Mouse (Mus musculus) common myeloid progenitor, adult 5-6 weeks (primary cell): ENCODE measurements at regions not wholly inside any gene's neighbourhood (a gene's known extent, or its start where the extent isn't known, plus 50 kb on each side); places are given as distances from the start of the nearest gene placed in this dataset.

Source experiments
- ATAC-seq: replicated peaks from 2 replicates; pipeline ENCODE4 v1.8.0; 2016; ENCODE audit warnings: low read depth, mild to moderate bottlenecking, moderate TSS enrichment, inconsistent platforms; ENCODE audit not compliant: poor library complexity, severe bottlenecking

- no peak for ATAC-seq
These were observed 502.4 kb downstream of the Plod2 start for GRCm38 (mm10) chr9:93044298-93044912.

- ATAC-seq: no peak
These were observed 530.1 kb downstream of the Plod2 start for GRCm38 (mm10) chr9:93072140-93072539.

GRCm38 (mm10) chr9:93083114-93083513 lies 541.1 kb downstream of the Plod2 start:
- no peak for ATAC-seq

- ATAC-seq: no peak
These were observed 556.1 kb downstream of the Plod2 start for GRCm38 (mm10) chr9:93098008-93098581.

- ATAC-seq: no peak
These were observed 588.5 kb downstream of the Plod2 start for GRCm38 (mm10) chr9:93130561-93130960.

GRCm38 (mm10) chr9:93131620-93132200 lies 589.7 kb downstream of the Plod2 start:
- ATAC-seq: no peak

- ATAC-seq: no peak
These were observed 594.3 kb downstream of the Plod2 start for GRCm38 (mm10) chr9:93136349-93136748.

GRCm38 (mm10) chr9:93170071-93170470 lies 628.0 kb downstream of the Plod2 start:
- no peak for ATAC-seq

- no peak for ATAC-seq
These were observed 644.6 kb downstream of the Plod2 start for GRCm38 (mm10) chr9:93186638-93187037.

GRCm38 (mm10) chr9:93232562-93232961 lies 690.5 kb downstream of the Plod2 start:
- no peak for ATAC-seq

GRCm38 (mm10) chr9:93252146-93252545 lies 710.1 kb downstream of the Plod2 start:
- no peak for ATAC-seq

- ATAC-seq: no peak
These were observed 755.3 kb downstream of the Plod2 start for GRCm38 (mm10) chr9:93297332-93297731.

- ATAC-seq: no peak
These were observed 764.7 kb downstream of the Plod2 start for GRCm38 (mm10) chr9:93306753-93307152.

GRCm38 (mm10) chr9:93328997-93329682 lies 787.1 kb downstream of the Plod2 start:
- ATAC-seq: no peak
